Mouse (Mus musculus): ENCODE results near the gene Srsf2. TPM values are rescaled to one million over a fixed set of nuclear protein-coding genes. Genes with fewer than 3 reads are reported as not detected.
"Not testable (repeated sequence)": the region's sequence is repeated elsewhere in the genome, so short reads cannot be mapped to it uniquely, and the experiment has no call there.

Gene Srsf2
- polyA plus RNA-seq, 1 experiment from 2014 or later: 658 TPM

GRCm38 (mm10) chr11:116851576-116852290 is 1.2 kb downstream of the Srsf2 start:
- Histone ChIP-seq H3K4me2 (peak overlapping the region; percentile 68), H3K27ac (peak overlapping the region; percentile 99), H3K4me1 (peaks cover 19% of the 10 kb centered on the region), H3K27me3 (no peaks in the 10 kb centered on the region), H3K4me3 (peak overlapping the region; percentile 98), H3K9ac (peak overlapping the region; percentile 95), H3K9me3 (no peaks in the 10 kb centered on the region), H3K36me3 (peaks cover 38% of the 10 kb centered on the region)
- under 1% methylated on average over 29 of the region's 29 CpGs for WGBS
- no peak for ATAC-seq (ENCODE audit: insufficient number of reproducible peaks, low FRiP score, low TSS enrichment, low read depth)

GRCm38 (mm10) chr11:116850833-116851477 is 1.9 kb downstream of the Srsf2 start:
- 28% methylated on average over 6 of the region's 6 CpGs for WGBS
- H3K9me3 ChIP-seq: no peaks in the 10 kb centered on the region
- H3K36me3 ChIP-seq: peaks cover 39% of the 10 kb centered on the region
- H3K4me1 ChIP-seq: peaks cover 19% of the 10 kb centered on the region
- no peaks in the 10 kb centered on the region for H3K27me3 ChIP-seq
- H3K27ac ChIP-seq: peak overlapping the region; percentile 99; the same call in 1 of the 2 replicates
- H3K4me2 ChIP-seq: peak overlapping the region; percentile 68
- H3K9ac ChIP-seq: peak overlapping the region; percentile 95
- H3K4me3 ChIP-seq: peak overlapping the region; percentile 98
- no peak for ATAC-seq (ENCODE audit: insufficient number of reproducible peaks, low FRiP score, low TSS enrichment, low read depth)

- no peak for ATAC-seq (ENCODE audit: insufficient number of reproducible peaks, low FRiP score, low TSS enrichment, low read depth)
- Histone ChIP-seq H3K9me3 (no peaks in the 10 kb centered on the region), H3K9ac (no peak overlapping the region), H3K27me3 (no peaks in the 10 kb centered on the region), H3K27ac (no peak overlapping the region), H3K4me1 (peaks cover 17% of the 10 kb centered on the region), H3K36me3 (peaks cover 39% of the 10 kb centered on the region), H3K4me3 (peak overlapping the region; percentile 98; the same call in 1 of the 2 replicates), H3K4me2 (peak overlapping the region; percentile 68; the same call in 1 of the 2 replicates)
- WGBS: 52% methylated on average over 4 of the region's 4 CpGs
Observed at GRCm38 (mm10) chr11:116850085-116850484, 2.8 kb downstream of the Srsf2 start.

GRCm38 (mm10) chr11:116849587-116849986 is 3.3 kb downstream of the Srsf2 start:
- peaks cover 13% of the 10 kb centered on the region for H3K4me1 ChIP-seq
- H3K36me3 ChIP-seq: peaks cover 39% of the 10 kb centered on the region
- H3K9me3 ChIP-seq: no peaks in the 10 kb centered on the region
- ATAC-seq (ENCODE audit: insufficient number of reproducible peaks, low FRiP score, low TSS enrichment, low read depth): no peak
- H3K27ac ChIP-seq: no peak overlapping the region
- no peak overlapping the region for H3K4me3 ChIP-seq
- H3K27me3 ChIP-seq: no peaks in the 10 kb centered on the region
- no peak overlapping the region for H3K4me2 ChIP-seq
- H3K9ac ChIP-seq: no peak overlapping the region

- peaks cover 39% of the 10 kb centered on the region for H3K36me3 ChIP-seq
- not testable (repeated sequence) for H3K4me3 ChIP-seq; H3K4me2 ChIP-seq; H3K27me3 ChIP-seq; ATAC-seq (ENCODE audit: insufficient number of reproducible peaks, low FRiP score, low TSS enrichment, low read depth); H3K27ac ChIP-seq; H3K9me3 ChIP-seq; H3K9ac ChIP-seq
- 73% methylated on average over 2 of the region's 2 CpGs for WGBS
- H3K4me1 ChIP-seq: peaks cover 15% of the 10 kb centered on the region
Observed at GRCm38 (mm10) chr11:116848877-116849178, 4.1 kb downstream of the Srsf2 start.

GRCm38 (mm10) chr11:116848086-116848876 is 4.6 kb downstream of the Srsf2 start:
- Histone ChIP-seq H3K9me3 (no peaks in the 10 kb centered on the region), H3K4me3 (no peak overlapping the region), H3K27ac (no peak overlapping the region), H3K4me1 (peaks cover 15% of the 10 kb centered on the region), H3K4me2 (no peak overlapping the region), H3K36me3 (peaks cover 39% of the 10 kb centered on the region), H3K27me3 (no peaks in the 10 kb centered on the region), H3K9ac (no peak overlapping the region)
- ATAC-seq (ENCODE audit: insufficient number of reproducible peaks, low FRiP score, low TSS enrichment, low read depth): no peak
- 79% methylated on average over 5 of the region's 5 CpGs for WGBS

GRCm38 (mm10) chr11:116847187-116848085 is 5.5 kb downstream of the Srsf2 start:
- H3K4me3 ChIP-seq: no peak overlapping the region
- H3K4me1 ChIP-seq: peaks cover 15% of the 10 kb centered on the region
- no peak overlapping the region for H3K4me2 ChIP-seq
- H3K27ac ChIP-seq: no peak overlapping the region
- no peaks in the 10 kb centered on the region for H3K9me3 ChIP-seq
- peaks cover 39% of the 10 kb centered on the region for H3K36me3 ChIP-seq
- ATAC-seq (ENCODE audit: insufficient number of reproducible peaks, low FRiP score, low TSS enrichment, low read depth): no peak
- WGBS: 86% methylated on average over 3 of the region's 3 CpGs
- H3K27me3 ChIP-seq: no peaks in the 10 kb centered on the region
- H3K9ac ChIP-seq: no peak overlapping the region

GRCm38 (mm10) chr11:116846593-116847181 is 6.2 kb downstream of the Srsf2 start:
- no peak overlapping the region for H3K9ac ChIP-seq
- H3K27ac ChIP-seq: 0 out of 2 replicates have a peak overlapping the region, but pooled peaks have one; percentile 27
- H3K4me1 ChIP-seq: peaks cover 17% of the 10 kb centered on the region
- no peak for ATAC-seq (ENCODE audit: insufficient number of reproducible peaks, low FRiP score, low TSS enrichment, low read depth)
- 77% methylated on average over 4 of the region's 4 CpGs for WGBS
- H3K9me3 ChIP-seq: no peaks in the 10 kb centered on the region
- peaks cover 39% of the 10 kb centered on the region for H3K36me3 ChIP-seq
- H3K4me2 ChIP-seq: no peak overlapping the region
- H3K27me3 ChIP-seq: no peaks in the 10 kb centered on the region
- H3K4me3 ChIP-seq: no peak overlapping the region

- H3K27ac ChIP-seq: peak within 1 kb of the TSS; percentile 99
- peaks cover 47% of the 10 kb centered on the region for H3K36me3 ChIP-seq
- H3K4me2 ChIP-seq: peak within 1 kb of the TSS; percentile 76
- H3K4me3 ChIP-seq: peak within 1 kb of the TSS; percentile 90
- H3K9me3 ChIP-seq: no peaks in the 10 kb centered on the region
- peaks cover 39% of the 10 kb centered on the region for H3K4me1 ChIP-seq
- no peaks in the 10 kb centered on the region for H3K27me3 ChIP-seq
- H3K9ac ChIP-seq: peak within 1 kb of the TSS; percentile 83
- ATAC-seq (ENCODE audit: insufficient number of reproducible peaks, low FRiP score, low TSS enrichment, low read depth): peak; percentile 93
- WGBS: under 1% methylated on average over 72 of the region's 72 CpGs
Observed at GRCm38 (mm10) chr11:116843261-116844233, 9.3 kb downstream of the Srsf2 start, which contains the start of the genes Mettl23 and Jmjd6. Mettl23 (plus strand) TSS chr11:116843278. Jmjd6 (minus strand) TSS chr11:116843449.
